Mouse (Mus musculus): ENCODE measurements at regions not wholly inside any gene's neighbourhood (a gene's known extent, or its start where the extent isn't known, plus 50 kb on each side); places are given as distances from the start of the nearest gene placed in this dataset.

DNA sequence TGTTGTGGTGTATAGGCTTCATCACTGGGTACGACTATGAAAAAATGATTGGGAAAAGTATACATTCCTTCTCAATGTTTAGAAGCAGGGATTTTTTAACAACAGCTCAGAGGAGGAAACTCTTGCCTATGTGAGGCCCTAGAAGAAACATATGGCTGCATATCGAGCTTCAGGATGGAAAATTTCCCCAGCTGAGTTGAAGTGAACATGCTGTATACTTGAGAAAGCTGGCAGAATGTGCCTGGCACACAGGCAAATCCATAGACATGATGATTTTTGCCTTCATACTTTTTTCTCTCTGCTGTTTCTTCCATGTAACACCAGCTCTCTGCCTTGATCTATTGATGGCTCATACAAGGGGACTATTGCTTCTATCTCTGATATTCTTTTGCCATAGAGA lies 242.7 kb downstream of the Tle4 start:
- no peak overlapping the region for H3K4me2 ChIP-seq (ENCODE audit: low read depth, low read length)
- no peak overlapping the region for H3K9ac ChIP-seq (replicated peaks; ENCODE audit: low read depth, low read length)
- no peak for DNase-seq (ENCODE audit: low spot score)
- H3K4me3 ChIP-seq (ENCODE audit: low read depth, low read length): no peak overlapping the region
- peaks cover 13% of the 10 kb centered on the region; the same call in 1 of the 2 replicates for H3K27me3 ChIP-seq (ENCODE audit: control insufficient read depth, insufficient read depth, low read length)
- H3K4me1 ChIP-seq (ENCODE audit: control insufficient read depth, insufficient read depth): no peaks in the 10 kb centered on the region
- H3K9me3 ChIP-seq (replicated peaks; ENCODE audit: control insufficient read depth, low read length): no peaks in the 10 kb centered on the region
- ATAC-seq (ENCODE audit: insufficient read depth, low read depth): no peak
- no peak overlapping the region for H3K27ac ChIP-seq (ENCODE audit: low read depth)
- H3K36me3 ChIP-seq (replicated peaks; ENCODE audit: control insufficient read depth, insufficient read depth, low read length): no peaks in the 10 kb centered on the region
- WGBS: 70% methylated on average over 2 of the region's 2 CpGs
- TF ChIP-seq EP300 (IDR thresholded peaks at IDR 0.05; ENCODE audit: low read depth): no peak
- no peak for TF ChIP-seq CTCF (IDR thresholded peaks at IDR 0.05; ENCODE audit: low read depth)

DNA sequence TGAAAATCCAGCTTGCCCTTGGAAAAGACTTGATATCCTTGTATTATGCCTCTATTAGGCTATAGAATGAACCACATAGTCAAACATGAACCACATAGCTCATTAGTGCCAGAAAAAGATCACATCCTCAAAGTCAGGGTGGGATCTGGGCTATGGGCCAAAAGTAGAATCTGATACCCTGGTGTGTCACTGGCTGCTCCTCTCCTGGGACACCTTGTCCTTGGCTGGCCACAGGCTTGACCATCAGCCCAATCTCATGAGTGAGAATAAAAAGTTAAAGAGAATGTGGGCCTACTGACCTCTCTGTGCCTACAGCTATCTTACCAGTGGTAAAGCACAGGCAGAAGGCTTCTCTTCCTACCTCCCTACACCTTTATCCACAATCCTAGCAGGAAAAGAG lies 241.9 kb downstream of the Tle4 start:
- DNase-seq (ENCODE audit: low spot score): no peak
- Histone ChIP-seq H3K4me2 (ENCODE audit: low read depth, low read length) (no peak overlapping the region), H3K36me3 (replicated peaks; ENCODE audit: control insufficient read depth, insufficient read depth, low read length) (no peaks in the 10 kb centered on the region), H3K27ac (ENCODE audit: low read depth) (no peak overlapping the region), H3K4me3 (ENCODE audit: low read depth, low read length) (no peak overlapping the region), H3K27me3 (ENCODE audit: control insufficient read depth, insufficient read depth, low read length) (peaks cover 13% of the 10 kb centered on the region; the same call in 1 of the 2 replicates), H3K9ac (replicated peaks; ENCODE audit: low read depth, low read length) (no peak overlapping the region), H3K4me1 (ENCODE audit: control insufficient read depth, insufficient read depth) (no peaks in the 10 kb centered on the region), H3K9me3 (replicated peaks; ENCODE audit: control insufficient read depth, low read length) (no peaks in the 10 kb centered on the region)
- ATAC-seq (ENCODE audit: insufficient read depth, low read depth): no peak
- no peak for TF ChIP-seq CTCF (IDR thresholded peaks at IDR 0.05; ENCODE audit: low read depth)
- no peak for TF ChIP-seq EP300 (IDR thresholded peaks at IDR 0.05; ENCODE audit: low read depth)

DNA sequence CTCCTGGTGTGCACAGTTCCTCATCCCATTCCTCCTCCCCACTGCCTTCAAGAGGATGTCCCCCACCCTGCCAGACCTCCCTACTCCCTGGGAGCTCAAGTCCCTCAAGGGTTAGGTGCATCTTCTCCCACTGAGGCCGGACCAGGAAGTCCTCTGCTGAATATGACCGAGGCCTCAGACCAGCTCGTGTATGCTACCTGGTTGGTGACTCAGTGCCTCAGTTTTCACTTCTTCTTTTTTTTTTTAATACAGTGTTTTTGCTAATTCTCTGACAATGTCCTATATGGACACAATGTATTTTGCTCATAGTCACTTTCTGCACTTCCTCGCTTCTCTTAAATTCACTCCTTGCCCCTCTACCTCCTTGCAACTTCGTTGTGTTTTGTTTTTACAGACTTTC lies 237.2 kb downstream of the Tle4 start:
- ATAC-seq (ENCODE audit: insufficient read depth, low read depth): no peak
- no peak for TF ChIP-seq EP300 (IDR thresholded peaks at IDR 0.05; ENCODE audit: low read depth)
- Histone ChIP-seq H3K9ac (replicated peaks; ENCODE audit: low read depth, low read length) (no peak overlapping the region), H3K4me2 (ENCODE audit: low read depth, low read length) (no peak overlapping the region), H3K4me3 (ENCODE audit: low read depth, low read length) (no peak overlapping the region), H3K27ac (ENCODE audit: low read depth) (no peak overlapping the region), H3K27me3 (ENCODE audit: control insufficient read depth, insufficient read depth, low read length) (peaks cover 21% of the 10 kb centered on the region; the same call in 1 of the 2 replicates), H3K4me1 (ENCODE audit: control insufficient read depth, insufficient read depth) (no peaks in the 10 kb centered on the region), H3K9me3 (replicated peaks; ENCODE audit: control insufficient read depth, low read length) (no peaks in the 10 kb centered on the region), H3K36me3 (replicated peaks; ENCODE audit: control insufficient read depth, insufficient read depth, low read length) (no peaks in the 10 kb centered on the region)
- no peak for DNase-seq (ENCODE audit: low spot score)
- 75% methylated on average over 5 of the region's 5 CpGs for WGBS

DNA sequence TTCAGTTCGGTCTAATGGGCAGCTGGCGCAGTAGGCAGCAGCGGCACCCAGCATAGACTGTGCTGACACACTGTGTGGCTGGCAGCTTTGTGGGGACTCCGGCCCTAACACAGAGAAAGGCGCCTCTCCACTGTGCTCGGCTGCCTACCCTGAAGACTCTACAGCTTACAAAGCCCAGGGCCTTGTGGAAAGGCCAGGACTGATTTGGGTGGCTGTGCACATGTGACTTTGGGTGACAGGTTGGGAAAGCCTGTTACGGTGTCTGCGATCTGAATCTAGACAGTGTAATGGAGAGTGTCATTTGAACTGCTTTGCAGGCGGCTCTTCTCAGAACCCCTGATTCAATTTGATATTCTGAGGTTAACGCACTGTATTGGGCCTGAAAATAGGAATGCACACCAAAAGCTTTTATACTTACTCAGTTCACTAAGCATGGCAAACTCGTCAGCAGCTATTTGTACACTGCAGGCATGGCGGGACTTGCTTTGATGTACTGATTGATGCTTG lies 228.7 kb downstream of the Tle4 start:
- H3K9me3 ChIP-seq (replicated peaks; ENCODE audit: control insufficient read depth, low read length): no peaks in the 10 kb centered on the region
- H3K27me3 ChIP-seq (ENCODE audit: control insufficient read depth, insufficient read depth, low read length): peaks cover 31% of the 10 kb centered on the region
- H3K9ac ChIP-seq (replicated peaks; ENCODE audit: low read depth, low read length): no peak overlapping the region
- DNase-seq (ENCODE audit: low spot score) (no peak), ATAC-seq (ENCODE audit: insufficient read depth, low read depth) (no peak)
- no peak overlapping the region for H3K27ac ChIP-seq (ENCODE audit: low read depth)
- no peaks in the 10 kb centered on the region for H3K36me3 ChIP-seq (replicated peaks; ENCODE audit: control insufficient read depth, insufficient read depth, low read length)
- no peak overlapping the region for H3K4me3 ChIP-seq (ENCODE audit: low read depth, low read length)
- whole genome bisulfite sequencing: 85% methylated on average over 12 of the region's 12 CpGs
- H3K4me2 ChIP-seq (ENCODE audit: low read depth, low read length): no peak overlapping the region
- no peak for TF ChIP-seq EP300 (IDR thresholded peaks at IDR 0.05; ENCODE audit: low read depth)
- no peak for TF ChIP-seq CTCF (IDR thresholded peaks at IDR 0.05; ENCODE audit: low read depth)
- H3K4me1 ChIP-seq (ENCODE audit: control insufficient read depth, insufficient read depth): no peaks in the 10 kb centered on the region

DNA sequence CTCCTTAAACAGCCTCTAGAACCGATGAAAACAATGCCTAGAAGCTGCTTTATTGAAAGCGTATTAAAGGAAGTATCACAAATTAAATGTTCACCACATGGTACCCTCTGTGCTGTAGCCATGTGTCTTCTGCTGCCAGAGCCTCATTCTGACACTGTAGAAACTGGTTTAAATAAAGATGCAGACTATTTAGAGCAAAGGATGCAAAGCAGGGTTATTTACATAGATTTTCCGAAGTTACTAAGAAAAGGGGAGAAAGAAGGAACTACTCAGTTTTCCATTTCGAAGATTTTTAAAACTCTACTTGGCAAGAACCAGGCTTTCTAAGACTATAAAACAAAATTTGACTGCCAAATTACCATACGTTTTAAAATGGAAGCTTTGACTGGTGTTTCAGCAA lies 226.5 kb downstream of the Tle4 start:
- TF ChIP-seq EP300 (IDR thresholded peaks at IDR 0.05; ENCODE audit: low read depth) (no peak), CTCF (IDR thresholded peaks at IDR 0.05; ENCODE audit: low read depth) (no peak)
- Histone ChIP-seq H3K9me3 (replicated peaks; ENCODE audit: control insufficient read depth, low read length) (no peaks in the 10 kb centered on the region), H3K36me3 (replicated peaks; ENCODE audit: control insufficient read depth, insufficient read depth, low read length) (no peaks in the 10 kb centered on the region), H3K27me3 (ENCODE audit: control insufficient read depth, insufficient read depth, low read length) (peaks cover 39% of the 10 kb centered on the region), H3K9ac (replicated peaks; ENCODE audit: low read depth, low read length) (no peak overlapping the region), H3K4me3 (ENCODE audit: low read depth, low read length) (no peak overlapping the region), H3K4me1 (ENCODE audit: control insufficient read depth, insufficient read depth) (no peaks in the 10 kb centered on the region), H3K27ac (ENCODE audit: low read depth) (no peak overlapping the region), H3K4me2 (ENCODE audit: low read depth, low read length) (no peak overlapping the region)
- WGBS: 83% methylated on average over 5 of the region's 5 CpGs
- ATAC-seq (ENCODE audit: insufficient read depth, low read depth): no peak
- no peak for DNase-seq (ENCODE audit: low spot score)

DNA sequence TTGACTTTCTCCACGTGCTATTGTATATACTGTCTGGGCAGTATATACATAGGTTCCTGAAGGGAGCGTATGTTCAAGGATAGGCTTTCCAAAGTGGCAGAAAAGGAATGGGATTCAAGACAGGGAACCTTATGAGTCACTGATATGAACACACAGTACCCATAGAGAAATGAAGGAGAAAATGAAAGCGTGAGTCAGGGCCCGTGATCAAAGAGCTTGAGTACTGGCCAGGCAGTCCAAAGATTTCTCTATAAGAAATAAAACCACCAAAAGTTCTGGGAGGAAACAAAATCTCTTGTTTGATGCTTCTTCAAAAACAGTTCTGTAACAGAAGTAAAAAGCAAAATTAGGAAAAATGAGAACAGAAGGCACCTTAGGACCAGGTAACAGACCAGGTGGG lies 223.9 kb downstream of the Tle4 start:
- Histone ChIP-seq H3K9ac (replicated peaks; ENCODE audit: low read depth, low read length) (no peak overlapping the region), H3K9me3 (replicated peaks; ENCODE audit: control insufficient read depth, low read length) (no peaks in the 10 kb centered on the region), H3K27me3 (ENCODE audit: control insufficient read depth, insufficient read depth, low read length) (peaks cover 37% of the 10 kb centered on the region), H3K36me3 (replicated peaks; ENCODE audit: control insufficient read depth, insufficient read depth, low read length) (no peaks in the 10 kb centered on the region), H3K4me2 (ENCODE audit: low read depth, low read length) (no peak overlapping the region), H3K4me1 (ENCODE audit: control insufficient read depth, insufficient read depth) (no peaks in the 10 kb centered on the region), H3K27ac (ENCODE audit: low read depth) (no peak overlapping the region), H3K4me3 (ENCODE audit: low read depth, low read length) (no peak overlapping the region)
- DNase-seq (ENCODE audit: low spot score) (no peak), ATAC-seq (ENCODE audit: insufficient read depth, low read depth) (no peak)
- TF ChIP-seq EP300 (IDR thresholded peaks at IDR 0.05; ENCODE audit: low read depth): no peak
- TF ChIP-seq CTCF (IDR thresholded peaks at IDR 0.05; ENCODE audit: low read depth): no peak
- WGBS: 91% methylated on average over 4 of the region's 4 CpGs

Data from heart, postnatal 0 days (tissue).